Comparison of ENCODE assay signal across 24 mouse cellular contexts in the genomic region with DNA sequence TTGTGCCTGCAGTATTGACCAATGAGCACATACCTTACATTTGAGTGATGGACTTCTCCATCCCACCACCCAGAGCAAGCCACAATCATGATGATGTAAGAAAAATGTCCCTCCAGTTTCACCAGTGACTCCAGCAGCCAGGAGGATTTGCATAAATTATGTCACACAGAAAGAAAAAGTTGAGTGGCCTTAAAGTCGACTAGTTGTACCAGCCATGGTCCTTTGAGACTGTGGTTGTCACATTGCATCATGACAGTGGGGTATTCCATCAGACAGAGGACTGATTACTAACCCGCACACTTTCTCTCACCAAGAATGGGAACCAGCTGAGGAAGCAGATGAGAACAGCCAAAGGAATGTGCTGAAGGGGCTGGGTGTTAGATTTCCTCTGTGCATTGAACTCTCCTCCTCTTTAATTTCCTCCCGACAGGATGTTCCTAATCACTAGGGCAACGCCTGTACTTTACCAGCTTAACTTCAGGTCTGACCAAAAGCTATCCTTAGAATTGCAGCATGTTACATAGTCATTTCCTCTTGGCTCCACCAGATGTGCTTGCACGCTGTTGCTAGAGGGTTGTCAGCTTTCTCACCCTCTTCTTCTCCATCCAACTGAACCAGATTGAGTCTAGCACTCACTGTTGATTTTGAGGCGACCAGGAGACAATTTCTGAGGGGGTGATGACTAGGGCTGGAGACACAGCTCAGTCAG. TPM values are rescaled to one million over a fixed set of nuclear protein-coding genes. Genes with fewer than 3 reads are reported as not detected.
DNase-seq lines count a peak whose midpoint lies in the region; ATAC-seq and TF ChIP-seq lines count a peak whose summit lies in the region.
"Had no signal": no experiment of that assay in that cellular context is flagged by ENCODE, and none has a peak within 500 bp of the region (broad histone marks: within the 10 kb centered on the region; RNA-seq: fewer than 3 reads in every experiment).

No protein-coding gene starts in this region.

- H3K4me3 ChIP-seq in forebrain, embryonic 10.5 days, result no peak overlapping the region
- H3K4me3 ChIP-seq in forebrain, embryonic 12.5 days (replicated peaks), result no peak overlapping the region
- H3K4me3 ChIP-seq: heart, embryonic 10.5 days; liver, embryonic 13.5 days; neural tube, embryonic 12.5 days; stomach, embryonic 15.5 days had no signal

- H3K27me3 ChIP-seq in forebrain, embryonic 10.5 days (ENCODE audit: poor library complexity, severe bottlenecking), result no peaks in the 10 kb centered on the region
- H3K27me3 ChIP-seq in forebrain, embryonic 12.5 days, result no peaks in the 10 kb centered on the region
- H3K27me3 ChIP-seq in Patski, result no peaks in the 10 kb centered on the region
- H3K27me3 ChIP-seq: liver, embryonic 13.5 days; neural tube, embryonic 12.5 days; stomach, embryonic 15.5 days had no signal

- H3K9ac ChIP-seq in forebrain, embryonic 12.5 days, result no peak overlapping the region
- H3K9ac ChIP-seq: forebrain, postnatal 0 days; liver, embryonic 13.5 days; neural tube, embryonic 12.5 days; stomach, embryonic 15.5 days had no signal

- no peak overlapping the region for H3K4me2 ChIP-seq in forebrain, embryonic 12.5 days
- H3K4me2 ChIP-seq: liver, embryonic 13.5 days; neural tube, embryonic 12.5 days; stomach, embryonic 15.5 days had no signal

- POLR2A ChIA-PET in Patski (lab: Charles Lee), result no interaction called here

- TF ChIP-seq CTCF in Patski (IDR thresholded peaks at IDR 0.05), result no peak

- whole genome bisulfite sequencing in forebrain, embryonic 10.5 days, result 51% methylated on average over 6 of the region's 6 CpGs
- 50% methylated on average over 6 of the region's 6 CpGs for WGBS in forebrain, embryonic 12.5 days

- CTCF ChIA-PET in Patski (lab: Charles Lee), result interaction anchor here (1.3 to 2.4 kb wide), 2 partner anchors 16 to 21 kb away, joined by 3 to 7 read pairs; no protein-coding TSS in a partner anchor

- DNase-seq in forebrain, embryonic 10.5 days (ENCODE audit: extremely low spot score, low spot score), result no peak
- DNase-seq in 3T3-L1 (ENCODE audit: low read depth, low spot score), result peak; percentile 74
- no peak for DNase-seq in Patski (ENCODE audit: low read depth, low spot score)
- DNase-seq in forelimb bud, embryonic 11.5 days (ENCODE audit: low read depth, low spot score), result peak; percentile 20
- DNase-seq in thymus, postnatal 25 days, result no peak
- no peak for DNase-seq in adrenal gland, adult 18-20 months (ENCODE audit: low spot score in 2 of 2)
- no peak for DNase-seq in spleen, postnatal 14 days (ENCODE audit: low spot score in 2 of 2)
- DNase-seq: adrenal gland, postnatal 14 days; cerebellum, adult 18-20 months; forebrain, postnatal 0 days; gastrocnemius, postnatal 10 days; heart, postnatal 14 days; kidney, adult 9 months; liver, embryonic 13.5 days; spleen, adult 18-20 months had no signal

- H3K36me3 ChIP-seq in forebrain, embryonic 10.5 days (replicated peaks), result no peaks in the 10 kb centered on the region
- H3K36me3 ChIP-seq in forebrain, embryonic 12.5 days (replicated peaks), result no peaks in the 10 kb centered on the region
- H3K36me3 ChIP-seq: heart, embryonic 10.5 days; liver, embryonic 13.5 days; neural tube, embryonic 12.5 days; stomach, embryonic 15.5 days had no signal

- no peak for ATAC-seq in forebrain, embryonic 12.5 days (ENCODE audit: low FRiP score)
- ATAC-seq in Patski, result peak; percentile 62
- ATAC-seq: forebrain, postnatal 0 days had no signal

- H3K27ac ChIP-seq in forebrain, embryonic 10.5 days, result 0 out of 2 replicates have a peak overlapping the region, but pooled peaks have one; percentile 9
- no peak overlapping the region for H3K27ac ChIP-seq in forebrain, embryonic 12.5 days
- H3K27ac ChIP-seq: heart, embryonic 10.5 days; liver, embryonic 13.5 days; neural tube, embryonic 12.5 days; stomach, embryonic 15.5 days had no signal

- in situ Hi-C loops in Patski (cut with MboI; ENCODE audit: low pct_unique_long_range_greater_than_20kb), result no loop called here

- H3K4me1 ChIP-seq in forebrain, embryonic 10.5 days, result peaks cover 7% of the 10 kb centered on the region; the same call in 1 of the 2 replicates
- no peaks in the 10 kb centered on the region for H3K4me1 ChIP-seq in forebrain, embryonic 12.5 days
- H3K4me1 ChIP-seq: heart, embryonic 10.5 days; liver, embryonic 13.5 days; neural tube, embryonic 12.5 days; stomach, embryonic 15.5 days had no signal

- no peaks in the 10 kb centered on the region for H3K9me3 ChIP-seq in forebrain, embryonic 10.5 days
- no peaks in the 10 kb centered on the region for H3K9me3 ChIP-seq in forebrain, embryonic 12.5 days
- H3K9me3 ChIP-seq: heart, embryonic 10.5 days; liver, embryonic 13.5 days; neural tube, embryonic 12.5 days; stomach, embryonic 15.5 days had no signal

RNA-seq across cellular contexts. Expression of a gene that starts 9.7 kb away (rescaled TPM):
- not detected in 2 replicates for polyA plus RNA-seq in forebrain, embryonic 10.5 days (2016; fragmentation: Nextera tagmentation; extraction: Ambion mirVana)
- polyA plus RNA-seq in forebrain, embryonic 12.5 days (2016; fragmentation: Nextera tagmentation; extraction: Ambion mirVana), result not detected in 2 replicates
- polyA plus RNA-seq in Patski (2021), result not detected
- not detected for total RNA-seq in adrenal gland, adult 18-20 months (2021)
- total RNA-seq: adrenal gland, postnatal 14 days; forebrain, postnatal 0 days; gastrocnemius, postnatal 10 days; heart, postnatal 14 days; layer of hippocampus, adult 18-20 months; megakaryocyte-erythroid progenitor cell, adult 5-6 weeks; midbrain, postnatal 0 days had no signal
- polyA plus RNA-seq: cortical plate, adult 2 months; forebrain, postnatal 0 days; heart, embryonic 10.5 days; liver, embryonic 13.5 days; lung, embryonic 16.5 days; midbrain, postnatal 0 days; neural tube, embryonic 12.5 days had no signal

Comparison
In these comparisons a context has a peak if more than half of its experiments do, and no peak if none do; other contexts are left out.
1. DNase-seq: peak in 3T3-L1 (single experiment) and forelimb bud, embryonic 11.5 days (single experiment); none in forebrain, embryonic 10.5 days (single experiment), Patski (single experiment), thymus, postnatal 25 days (single experiment), adrenal gland, adult 18-20 months (0 of 2) and spleen, postnatal 14 days (0 of 2).